Mouse (Mus musculus) layer of hippocampus, adult 11-12 months (tissue): ENCODE results near the gene Clec12b.
A peak's percentile ranks its signal among the peaks of the same experiment; 100 is the strongest.
"Not testable (repeated sequence)": the region's sequence is repeated elsewhere in the genome, so short reads cannot be mapped to it uniquely, and the experiment has no call there.

ENCODE experiments used
- DNase-seq: peaks from one replicate; pipeline ENCODE4 v3.0.0; 2022; ENCODE audit warnings: low spot score

Clec12b gene

DNA sequence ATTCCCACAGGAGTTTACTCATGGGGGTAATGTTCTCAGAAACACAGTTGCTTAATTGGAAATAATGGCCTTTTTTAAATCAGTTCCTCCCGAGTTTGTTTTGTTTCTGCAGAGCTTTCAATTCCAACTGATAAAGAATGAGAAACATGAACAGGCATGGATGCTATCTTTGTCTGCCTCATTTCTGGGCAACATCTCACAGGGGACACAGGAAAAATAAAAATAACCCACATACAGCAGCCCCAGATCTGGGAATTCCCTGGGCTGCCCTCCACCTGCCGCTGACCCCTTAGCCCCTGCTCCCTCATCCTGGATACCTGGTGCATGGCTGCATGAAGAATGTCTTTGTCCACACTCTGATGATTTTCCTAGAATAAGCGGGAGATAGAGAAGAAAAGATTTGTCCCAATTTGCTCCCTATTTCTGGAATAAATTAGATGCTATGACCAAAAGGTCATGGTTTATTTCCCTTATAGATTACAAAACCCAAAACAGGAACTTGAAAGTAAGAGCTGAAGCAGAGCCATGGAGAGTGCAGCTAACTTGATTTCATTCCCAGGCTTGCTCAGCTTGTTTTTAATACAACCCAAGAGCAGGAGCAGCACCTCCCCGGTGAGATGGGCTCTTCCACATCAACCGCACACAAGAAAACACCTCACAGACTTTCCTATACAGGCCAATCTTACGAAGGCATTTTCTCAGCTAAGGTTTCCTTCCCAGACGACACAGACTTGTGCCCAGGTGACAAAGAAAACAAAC lies 16.1 kb downstream of the Clec12b start:
- no peak for DNase-seq

DNA sequence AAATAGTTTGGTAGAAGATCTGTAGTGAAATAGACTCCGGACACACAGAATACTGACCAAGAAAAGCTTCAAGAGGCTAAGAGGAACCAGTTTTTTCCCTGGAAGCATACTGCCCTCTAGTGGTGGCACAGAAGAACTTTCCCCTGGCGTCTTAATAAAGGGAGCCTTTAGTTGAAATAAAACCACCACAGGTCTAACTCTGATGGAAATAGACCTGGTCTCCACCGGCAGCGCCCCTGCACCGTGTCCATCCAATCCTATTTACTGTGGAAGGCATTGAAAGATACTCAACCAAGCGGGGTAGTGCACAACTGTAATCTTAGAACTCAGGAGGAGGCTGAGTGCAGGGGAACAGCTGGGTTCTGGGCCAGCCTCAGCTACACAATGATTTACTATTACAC lies 19.7 kb downstream of the Clec12b start:
- no peak for DNase-seq

DNA sequence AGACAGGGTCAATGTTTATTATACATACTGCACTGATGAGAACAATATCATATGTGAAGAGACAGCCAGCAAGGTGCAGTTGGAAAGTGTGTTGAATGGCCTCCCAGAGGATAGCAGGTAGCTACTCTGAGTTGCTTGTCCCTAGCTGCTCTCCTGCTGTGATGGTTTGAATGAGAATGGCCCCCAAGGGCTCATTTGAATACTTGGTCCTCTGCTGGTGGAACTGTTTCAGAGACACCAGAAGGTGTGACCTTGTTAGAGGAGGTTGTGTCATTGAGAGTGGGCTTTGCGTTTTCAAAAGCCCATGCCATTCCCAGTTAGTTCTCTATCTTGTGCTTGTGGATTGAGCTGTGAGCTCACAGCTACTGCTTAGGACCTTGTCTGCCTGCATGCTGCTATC lies 21.7 kb downstream of the Clec12b start:
- no peak for DNase-seq

DNA sequence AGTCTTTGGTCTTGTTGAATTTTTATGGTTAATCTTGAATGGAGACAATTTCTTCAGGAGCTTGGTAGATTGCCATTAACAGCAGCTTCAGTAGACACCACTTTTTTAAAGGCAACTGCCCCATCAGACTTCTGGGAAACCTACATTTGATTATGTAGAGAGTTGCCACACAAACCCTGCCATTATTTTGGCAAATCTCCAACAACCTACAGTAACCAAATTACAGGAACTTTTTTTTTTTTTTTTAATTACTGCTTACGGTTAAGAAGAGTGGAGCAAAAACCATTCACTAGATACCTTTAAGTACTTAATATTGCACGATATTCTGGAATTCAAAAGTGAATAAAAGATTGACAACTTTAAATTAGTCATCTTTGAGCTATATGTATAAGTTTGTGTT lies 26.2 kb downstream of the Clec12b start:
- DNase-seq = no peak

DNA sequence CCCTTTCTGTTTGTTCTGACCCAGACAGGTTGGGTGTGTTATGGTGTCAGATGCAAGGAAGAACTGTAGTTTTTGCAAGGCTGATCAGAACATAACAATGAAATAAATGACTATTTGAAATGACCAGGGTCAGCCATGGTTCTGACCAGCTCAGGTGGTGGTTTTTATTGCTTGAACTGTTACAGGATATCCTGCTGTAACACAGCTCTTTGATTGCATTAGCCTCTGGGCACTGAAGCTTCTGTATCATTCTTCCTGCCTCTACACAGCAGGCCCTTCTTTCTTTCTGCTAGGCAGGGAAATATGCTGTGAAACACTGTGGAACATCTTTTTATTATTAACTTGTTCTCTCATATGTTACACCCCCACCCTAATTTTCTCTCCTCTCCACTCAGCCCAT lies 29.2 kb downstream of the Clec12b start:
- DNase-seq = no peak

DNA sequence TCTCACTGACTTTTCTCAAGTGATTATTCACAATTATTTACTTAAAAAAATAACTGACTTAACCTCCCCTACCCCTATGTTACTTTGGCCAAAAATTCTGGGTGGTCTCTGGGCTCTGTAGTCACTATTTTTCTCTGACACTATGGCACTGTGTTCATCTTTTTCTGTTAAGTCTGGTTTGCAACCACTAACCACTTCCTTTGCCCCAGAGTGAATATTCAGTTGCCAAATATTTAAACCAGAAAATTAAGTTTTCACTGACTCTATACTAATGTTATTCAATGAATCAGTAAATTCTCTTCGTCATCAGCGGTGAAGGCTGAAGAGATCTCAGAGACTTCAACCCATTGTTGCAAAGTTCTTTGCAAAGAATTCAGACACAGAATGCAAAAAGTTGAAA lies 29.9 kb downstream of the Clec12b start:
- no peak for DNase-seq

DNA sequence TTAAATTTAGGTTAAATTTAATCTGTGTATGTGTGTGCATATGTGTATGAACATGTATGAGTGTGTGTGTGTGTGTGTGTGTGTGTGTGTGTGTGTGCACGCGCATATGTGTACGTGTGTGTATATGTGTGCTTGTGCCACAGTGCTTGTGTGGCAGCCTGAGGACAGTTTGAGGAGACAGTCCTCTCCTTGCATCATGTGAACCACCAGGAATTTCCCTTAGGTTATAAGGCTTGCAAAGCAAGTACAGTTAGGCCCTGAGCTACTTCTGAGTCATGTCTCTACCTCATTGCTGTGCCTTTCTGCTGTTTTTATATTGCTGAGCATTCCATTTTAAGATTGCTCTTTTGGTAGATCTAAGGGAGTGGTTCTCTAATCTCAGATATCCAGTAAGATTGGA lies 34.6 kb downstream of the Clec12b start:
- DNase-seq = no peak

DNA sequence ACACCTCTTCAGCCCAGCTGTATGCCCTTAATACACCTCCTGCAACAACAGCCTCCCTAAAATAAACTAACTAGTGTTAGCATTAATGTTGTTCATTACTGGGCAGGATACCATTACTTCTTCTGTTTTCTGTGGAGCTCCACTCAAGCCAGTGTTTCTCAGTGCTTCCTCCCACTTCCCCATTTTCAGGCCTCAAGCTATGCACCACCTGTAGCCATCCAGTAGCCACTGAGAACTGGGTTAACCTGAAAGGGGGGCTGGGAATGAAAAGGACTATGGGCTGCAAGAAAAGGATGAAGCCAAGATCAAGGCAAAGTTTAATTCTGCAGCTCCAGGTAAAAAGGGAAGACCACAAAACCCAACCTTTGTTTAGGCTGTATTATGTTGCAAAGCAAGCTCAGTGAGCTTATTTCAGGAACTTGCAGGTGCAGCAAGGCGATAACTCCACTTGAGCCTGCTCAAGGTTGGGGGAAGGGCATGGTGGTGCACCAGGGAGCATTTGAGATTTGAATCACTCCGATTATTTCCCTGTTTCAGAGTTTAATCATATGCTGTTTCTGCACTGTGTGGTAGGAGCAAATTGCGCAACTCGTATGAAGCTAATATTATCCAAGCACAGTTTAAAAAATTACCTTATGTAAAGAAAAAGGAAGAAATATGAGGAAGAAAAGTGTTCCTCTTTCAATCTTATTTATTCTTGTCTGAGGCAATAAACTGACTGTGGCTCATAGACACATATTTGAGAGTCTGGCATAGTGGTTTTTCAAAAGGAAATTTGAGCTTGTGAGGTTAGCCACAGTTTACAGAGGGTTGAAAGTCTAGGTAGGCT lies 35.9 kb downstream of the Clec12b start:
- no peak for DNase-seq

DNA sequence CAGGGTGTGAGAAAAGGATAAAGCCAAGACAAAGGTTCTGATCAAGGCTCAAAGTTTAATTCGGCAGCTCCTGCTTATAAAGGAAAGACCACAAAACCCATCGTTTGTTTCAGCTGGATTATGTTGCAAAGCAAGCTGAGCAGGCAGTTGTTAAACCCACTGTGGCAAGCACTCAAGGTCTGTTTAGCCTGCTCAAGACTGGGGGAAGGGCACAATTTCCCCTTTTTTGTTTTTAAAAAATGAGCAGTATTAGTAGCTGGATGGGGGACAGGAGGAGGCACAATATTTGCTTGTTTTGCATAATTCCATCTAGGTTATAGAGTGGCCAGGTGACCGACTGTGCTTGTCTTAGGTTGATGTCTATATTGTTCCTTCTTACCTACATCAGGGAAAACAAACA lies 41.3 kb downstream of the Clec12b start:
- DNase-seq = no peak

DNA sequence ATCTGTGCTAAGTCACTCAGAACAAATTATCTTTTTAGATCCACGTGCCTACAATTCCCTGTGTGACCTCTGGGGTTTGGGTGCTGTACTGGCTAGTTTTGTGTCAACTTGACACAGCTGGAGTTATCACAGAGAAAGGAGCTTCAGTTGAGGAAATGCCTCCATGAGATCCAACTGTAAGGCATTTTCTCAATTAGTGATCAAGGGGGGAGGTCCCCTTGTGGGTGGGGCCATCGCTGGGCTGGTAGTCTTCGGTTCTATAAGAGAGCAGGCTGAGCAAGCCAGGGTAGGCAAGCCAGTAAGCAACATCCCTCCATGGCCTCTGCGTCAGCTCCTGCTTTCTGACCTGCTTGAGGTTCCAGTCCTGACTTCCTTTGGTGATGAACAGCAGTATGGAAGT lies 43.3 kb downstream of the Clec12b start, which contains the start of gene Clec12a:
Gene Clec12a, plus strand, starts transcription at position 301 of the 400 bp plus-strand sequence.
- not testable (repeated sequence) for DNase-seq

DNA sequence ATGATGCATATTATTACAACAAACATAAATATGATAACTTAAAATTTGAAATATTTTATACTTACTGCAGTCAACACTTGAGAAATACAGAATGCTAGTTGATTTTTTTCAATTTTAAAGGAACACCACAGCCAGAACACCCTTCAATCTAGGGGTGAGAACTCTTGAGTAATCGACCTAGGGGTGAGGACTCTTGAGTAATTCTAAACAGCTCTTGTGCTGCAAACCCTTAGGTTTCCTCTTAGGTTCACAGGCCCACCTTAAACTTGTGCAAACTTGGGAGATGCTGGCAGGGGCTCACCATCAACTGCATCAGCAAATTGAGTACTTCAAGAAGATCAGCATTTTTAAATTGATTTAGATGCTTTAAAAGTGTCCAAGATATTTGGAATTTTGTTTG lies 47.9 kb downstream of the Clec12b start:
- no peak for DNase-seq

DNA sequence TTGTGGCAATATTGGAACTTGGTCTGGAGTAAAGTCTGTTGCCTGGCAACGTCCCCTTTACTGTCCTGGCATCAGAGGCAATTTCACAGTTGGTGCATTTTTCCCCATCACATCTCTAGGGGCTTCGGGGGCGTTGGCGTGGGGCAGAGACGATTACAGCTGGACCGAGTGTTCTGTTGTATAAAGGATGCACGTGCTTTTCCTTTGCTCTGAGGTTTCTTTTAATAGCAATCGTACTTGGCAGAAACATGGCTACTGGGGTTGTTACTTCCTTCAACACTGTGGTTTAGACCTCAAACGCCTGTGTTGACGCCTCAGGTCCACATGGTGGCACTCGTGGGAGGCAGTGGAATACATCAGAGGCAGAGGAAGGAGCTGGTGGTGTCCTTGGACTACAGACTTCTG lies 52.0 kb downstream of the Clec12b start:
- DNase-seq = peak; percentile 57

DNA sequence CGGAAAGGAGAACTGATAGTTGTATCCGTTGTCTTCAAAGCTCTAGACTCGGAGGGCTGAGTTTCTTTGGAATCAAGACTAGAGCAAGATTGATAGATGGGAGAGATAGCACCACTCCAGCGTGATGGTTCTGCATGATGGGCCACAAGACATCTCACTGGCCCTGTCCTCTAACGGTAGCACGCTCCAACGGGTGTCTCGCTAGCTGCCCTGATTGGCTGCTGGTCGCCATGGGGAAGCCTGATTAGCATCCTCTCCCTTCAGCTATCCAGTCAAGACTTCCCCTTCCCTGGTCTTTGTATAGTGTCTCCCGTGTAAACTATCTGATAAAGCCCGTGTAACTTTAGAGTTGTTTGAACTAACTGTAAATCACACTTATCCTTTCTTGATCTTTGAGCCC lies 54.1 kb downstream of the Clec12b start, which contains the start of gene 4922502D21Rik:
Gene 4922502D21Rik, minus strand, starts transcription at position 187 of the 400 bp plus-strand sequence.
- DNase-seq = no peak

DNA sequence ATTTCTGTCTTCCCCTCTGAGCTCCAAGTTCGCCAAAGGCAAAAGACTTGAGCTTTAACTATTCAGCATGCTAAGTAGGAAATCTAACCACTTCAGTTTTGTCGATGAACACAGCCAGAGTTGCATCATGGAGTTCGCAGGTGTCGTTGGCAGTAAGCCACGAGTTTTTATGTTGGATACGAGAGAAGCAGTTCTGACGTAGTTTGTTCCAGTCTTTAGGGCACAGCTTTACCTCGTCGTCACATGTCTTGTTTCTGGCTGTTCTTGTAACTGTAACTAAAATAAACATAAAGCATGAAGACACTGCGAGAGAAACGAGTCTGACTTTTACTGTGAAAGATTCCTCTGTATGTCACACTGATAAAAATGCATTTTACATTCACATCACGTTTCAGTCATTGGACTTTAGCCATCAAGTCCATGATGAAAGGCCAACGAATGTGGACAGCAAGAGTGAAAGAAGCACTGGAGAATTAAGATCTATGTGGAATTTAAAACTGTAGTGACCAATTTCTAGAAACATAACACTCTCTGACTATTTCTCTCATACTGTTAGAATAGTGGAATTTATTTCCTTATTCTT lies 59.0 kb downstream of the Clec12b start:
- no peak for DNase-seq

DNA sequence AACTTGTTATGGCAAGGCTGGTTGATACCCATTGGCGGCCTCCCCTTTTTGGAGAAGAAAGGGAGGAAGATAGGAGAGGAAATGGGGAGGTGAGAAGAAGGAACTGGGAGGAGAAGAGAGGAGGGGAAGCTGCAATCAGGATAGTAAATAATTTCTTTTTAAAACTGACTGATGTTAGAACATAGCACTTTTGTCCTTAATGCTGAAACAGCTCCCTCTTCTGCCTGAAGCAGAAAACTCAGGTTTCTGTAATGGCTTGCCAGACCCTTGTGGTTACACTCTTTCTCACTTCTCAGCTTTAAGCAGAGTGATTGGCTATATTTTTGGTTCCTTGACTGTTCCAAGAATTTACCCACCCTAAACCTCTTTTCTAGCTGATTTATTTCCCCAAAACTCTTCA lies 59.7 kb downstream of the Clec12b start:
- no peak for DNase-seq
